Mouse (Mus musculus) gastrocnemius, adult 8-10 months (tissue): ENCODE data around the gene Rbak. TPM values are rescaled to one million over a fixed set of nuclear protein-coding genes. Genes with fewer than 3 reads are reported as not detected.
"Not testable (repeated sequence)": the region's sequence is repeated elsewhere in the genome, so short reads cannot be mapped to it uniquely, and the experiment has no call there.

Source experiments
- DNase-seq, 2 experiments: peaks; one replicate each; pipeline ENCODE4 v3.0.0; 2022; ENCODE audit warnings: low spot score in 2 of 2
- total RNA-seq, 4 experiments: library from RNA; stranded (reverse); gene quantifications; 2 replicates each; pipeline ENCODE4 v1.2.4; 2022

Rbak gene
- 1 to 10 TPM; 2.9 to 3.7 (median 3.4) TPM for total RNA-seq

DNA sequence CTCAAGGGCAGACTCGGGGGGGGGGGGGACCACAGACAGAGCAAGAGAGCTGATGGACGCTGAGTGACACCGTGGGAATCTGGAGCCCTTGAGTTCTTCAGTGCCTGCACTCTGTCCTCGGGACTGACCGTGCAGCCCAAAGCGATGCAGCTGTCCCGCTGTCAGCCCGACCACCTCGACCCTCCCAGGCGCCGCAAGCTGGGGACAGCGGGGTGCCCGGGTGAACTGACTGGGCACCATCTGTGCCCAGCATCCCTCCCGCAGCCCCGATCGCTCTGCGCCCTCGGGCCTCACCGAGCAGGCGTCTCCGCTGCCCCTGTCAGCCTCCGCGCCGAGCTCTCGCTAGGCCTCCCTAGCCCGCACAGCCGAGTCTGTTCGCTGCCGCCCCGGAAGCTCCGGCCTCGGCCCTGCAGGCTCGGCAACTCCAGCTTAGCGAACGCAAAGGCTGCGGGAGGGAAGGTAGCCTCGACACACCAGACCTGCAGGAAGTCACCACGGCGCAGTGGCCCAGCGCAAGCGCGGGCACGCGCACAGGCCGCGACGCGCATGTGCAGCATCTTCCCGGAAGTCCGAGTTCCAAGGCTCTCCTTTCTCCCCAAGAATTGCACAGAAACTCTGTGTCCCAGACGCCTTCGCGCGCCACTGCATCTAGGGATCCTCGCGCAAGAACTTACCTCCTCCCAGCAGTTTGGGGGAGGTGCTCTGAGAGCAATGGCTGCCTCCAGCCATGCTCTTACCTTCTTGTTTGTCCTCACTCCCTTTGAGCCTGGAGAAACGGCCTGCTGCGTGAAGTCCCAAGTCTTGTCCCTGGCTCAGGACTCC, at the start of gene Rbak, which contains the start of gene Spdye4b:
Rbak (minus strand) TSS at position 521 of the 822 bp plus-strand sequence.
Spdye4b (plus strand) TSS at position 763 of the 822 bp plus-strand sequence.
- DNase-seq = peak; percentile 84 to 89

DNA sequence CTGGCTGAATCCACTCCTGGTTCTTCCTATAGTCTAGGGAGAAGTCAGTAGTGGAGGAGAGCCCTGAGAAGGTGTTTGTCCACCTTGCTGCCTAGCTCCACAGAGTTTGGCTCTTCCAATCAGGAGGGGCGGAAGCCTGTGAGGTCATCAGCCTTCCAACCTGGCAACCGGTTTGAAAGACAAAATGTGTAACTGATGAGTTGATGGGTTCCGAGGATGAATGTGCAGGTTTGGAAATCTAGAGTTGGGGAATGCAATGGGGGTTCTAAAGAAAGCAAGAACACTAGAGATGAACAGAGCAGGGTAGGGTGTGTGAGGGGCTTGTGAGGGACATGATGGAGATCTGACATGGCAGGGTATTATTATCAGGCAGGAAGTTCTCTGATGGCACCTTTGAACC, 46.2 kb upstream of the Rbak start, which contains the start of gene Spdye4a:
Spdye4a (minus strand) TSS at position 101 of the 400 bp plus-strand sequence.
- DNase-seq = no peak

DNA sequence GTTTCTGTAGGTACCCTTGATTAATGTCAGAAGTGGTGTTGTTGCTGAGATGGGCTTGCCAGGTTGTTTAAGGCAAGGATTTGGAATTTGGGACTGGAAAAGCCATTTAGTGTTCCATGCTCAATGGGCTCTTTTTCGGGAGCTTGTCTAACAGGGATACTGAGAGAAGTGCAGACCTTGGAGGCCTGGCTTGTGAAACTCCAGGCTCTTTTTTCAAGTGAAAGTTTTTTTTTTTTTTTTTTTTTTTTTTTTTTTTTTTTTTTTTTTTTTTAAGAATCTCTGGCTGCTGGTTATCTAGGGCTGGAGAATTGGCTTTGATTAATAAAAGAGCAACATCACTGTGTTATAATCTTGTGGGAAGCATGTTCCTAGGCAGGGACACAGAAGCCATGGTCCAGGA, 41.7 kb upstream of the Rbak start:
- no peak for DNase-seq

DNA sequence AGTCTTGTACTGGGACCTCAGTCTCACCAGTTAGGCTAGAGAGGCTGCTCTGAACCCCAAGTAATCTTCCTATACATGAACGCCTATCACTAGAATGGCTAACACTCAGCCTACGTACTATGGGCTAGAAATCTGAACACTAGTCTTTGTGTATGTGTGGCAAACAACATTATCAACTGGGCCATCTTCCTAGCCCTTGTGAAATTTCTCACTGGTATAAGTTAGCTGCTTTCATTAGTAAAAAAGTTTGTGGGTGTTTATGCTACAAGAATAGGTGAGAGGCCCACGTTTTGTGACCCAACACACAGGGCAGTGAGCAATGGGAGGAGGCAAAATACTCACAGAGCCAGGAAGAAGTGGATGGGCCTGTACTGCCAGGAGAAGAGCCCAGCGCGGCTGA, 40.4 kb upstream of the Rbak start:
- no peak for DNase-seq

DNA sequence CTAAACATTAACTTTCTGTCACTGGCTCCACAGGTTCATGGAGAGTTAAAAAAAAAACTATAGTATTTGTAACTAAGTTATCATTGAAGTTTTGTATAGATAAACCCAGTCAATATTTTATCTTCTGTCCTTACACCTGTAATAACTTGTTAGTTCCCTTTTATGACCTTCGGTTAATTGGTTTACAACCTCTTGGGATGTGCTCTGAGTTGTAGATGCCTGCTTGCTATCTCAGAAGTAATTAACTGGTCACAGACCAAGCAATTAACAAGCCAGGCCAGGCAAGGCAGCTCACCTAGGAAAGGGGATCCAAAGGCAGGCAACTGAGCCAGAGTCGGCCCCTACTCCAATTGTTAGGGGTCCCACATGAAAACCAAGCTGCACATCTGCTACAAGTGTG, 33.3 kb upstream of the Rbak start:
- no peak for DNase-seq

DNA sequence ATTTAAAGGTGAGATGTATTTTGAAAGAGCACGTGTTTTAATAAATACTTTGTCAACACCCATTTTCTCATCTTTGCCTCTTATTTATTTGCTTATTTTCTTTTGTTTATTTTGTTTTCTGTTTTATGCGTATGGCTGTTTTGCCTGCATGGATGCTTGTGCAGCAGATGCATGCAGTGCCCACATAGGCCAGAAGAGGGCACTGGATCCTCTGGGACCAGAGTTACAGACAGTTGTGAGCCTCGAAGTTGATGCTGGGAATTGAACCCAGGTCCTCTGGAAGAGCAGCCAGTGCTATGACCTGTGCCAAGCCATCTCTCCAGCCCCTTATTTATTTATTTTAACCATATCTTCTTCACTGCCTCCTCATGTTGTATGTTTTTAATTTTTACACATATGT, 24.4 kb upstream of the Rbak start:
- DNase-seq = no peak

DNA sequence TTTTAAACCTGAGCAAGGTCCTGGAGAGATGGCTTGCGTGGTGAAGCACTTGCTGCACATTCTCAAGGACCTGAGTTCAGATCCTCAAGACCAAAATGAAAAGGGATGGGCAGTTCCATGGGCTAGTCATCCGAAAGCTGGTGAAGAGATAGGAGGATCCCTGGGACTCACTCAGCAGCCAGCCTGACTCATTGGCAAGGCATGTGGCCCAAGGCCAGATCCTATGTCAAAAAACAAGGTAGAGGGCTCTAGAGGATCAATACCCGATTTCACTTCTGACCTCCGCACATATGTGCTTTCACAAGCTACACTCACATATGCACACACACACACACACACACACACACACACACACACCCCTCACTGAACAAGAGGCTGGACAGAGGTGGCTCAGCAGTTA, 15.9 kb upstream of the Rbak start:
- no peak for DNase-seq

DNA sequence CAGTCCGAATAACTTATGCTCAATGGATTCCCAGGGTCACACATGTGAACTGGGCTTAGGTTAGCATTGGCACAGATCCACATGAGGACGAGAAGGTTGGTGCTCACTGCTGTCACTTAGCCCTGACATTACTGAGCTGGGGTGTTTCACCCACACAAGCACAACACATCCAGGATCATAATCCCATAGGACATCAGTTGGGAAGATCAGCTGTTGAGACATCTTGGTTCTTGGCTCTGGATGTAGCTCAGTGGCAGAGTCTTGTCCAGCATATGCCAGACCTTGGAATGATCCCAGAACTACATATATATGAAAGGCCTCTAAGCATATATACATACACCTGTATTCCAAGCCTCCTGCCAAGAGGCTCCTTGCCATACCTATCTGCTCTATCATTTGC, 14.6 kb upstream of the Rbak start:
- no peak for DNase-seq

DNA sequence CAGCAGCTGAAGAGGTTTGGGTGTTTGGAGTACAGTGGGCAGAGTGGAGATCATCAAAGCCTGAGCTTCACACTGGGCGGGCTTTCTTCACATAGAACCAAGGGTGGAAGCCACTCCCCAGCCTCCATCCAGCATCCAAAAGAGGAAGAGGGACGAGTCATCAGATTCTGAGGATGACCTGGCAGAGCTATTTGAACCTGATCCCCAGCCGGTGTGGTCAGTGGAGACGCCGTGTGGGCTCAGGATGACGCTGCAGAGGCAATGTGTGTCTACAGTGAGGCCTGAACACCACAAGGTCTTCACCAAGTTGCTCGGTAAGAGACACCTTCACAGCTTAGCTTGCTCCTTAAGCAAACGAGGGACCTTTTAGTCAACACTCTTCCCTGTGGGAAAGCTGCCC, 14.2 kb upstream of the Rbak start:
- not testable (repeated sequence) for DNase-seq

DNA sequence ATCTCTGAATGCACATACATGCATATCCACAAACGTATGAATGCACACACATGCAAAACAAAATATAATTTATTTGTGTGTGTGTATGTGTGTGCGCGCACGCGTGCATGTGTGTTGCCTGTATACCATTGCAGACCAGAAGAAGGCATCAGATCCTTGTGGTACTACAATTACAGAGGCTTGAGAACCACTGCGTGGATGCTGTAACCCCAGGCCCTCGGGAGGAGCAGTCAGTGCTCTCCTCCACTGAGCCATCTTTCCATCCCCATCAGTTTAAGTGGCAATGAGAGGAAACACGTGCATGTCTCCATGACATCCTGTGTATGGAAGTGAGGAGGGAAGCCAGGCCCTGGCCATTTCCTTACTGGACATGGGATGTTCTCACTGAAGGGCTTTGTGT, 12.2 kb upstream of the Rbak start:
- DNase-seq = no peak

DNA sequence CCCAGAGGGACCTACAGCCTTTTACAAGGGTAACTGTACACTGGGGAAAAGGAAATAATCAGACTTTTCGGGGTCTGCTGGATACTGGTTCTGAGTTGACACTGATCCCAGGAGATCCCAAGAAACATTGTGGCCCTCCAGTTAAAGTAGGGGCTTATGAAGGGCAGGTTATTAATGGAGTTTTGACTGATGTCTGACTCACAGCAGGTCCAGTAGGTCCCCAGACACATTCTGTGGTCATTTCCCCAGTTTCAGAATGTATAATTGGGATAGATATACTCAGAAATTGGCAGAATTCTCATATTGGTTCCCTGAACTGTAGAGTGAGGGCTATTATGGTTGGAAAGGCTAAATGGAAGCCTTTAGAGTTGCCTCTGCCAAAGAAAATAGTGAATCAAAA, 7.4 kb upstream of the Rbak start:
- not testable (repeated sequence) for DNase-seq

DNA sequence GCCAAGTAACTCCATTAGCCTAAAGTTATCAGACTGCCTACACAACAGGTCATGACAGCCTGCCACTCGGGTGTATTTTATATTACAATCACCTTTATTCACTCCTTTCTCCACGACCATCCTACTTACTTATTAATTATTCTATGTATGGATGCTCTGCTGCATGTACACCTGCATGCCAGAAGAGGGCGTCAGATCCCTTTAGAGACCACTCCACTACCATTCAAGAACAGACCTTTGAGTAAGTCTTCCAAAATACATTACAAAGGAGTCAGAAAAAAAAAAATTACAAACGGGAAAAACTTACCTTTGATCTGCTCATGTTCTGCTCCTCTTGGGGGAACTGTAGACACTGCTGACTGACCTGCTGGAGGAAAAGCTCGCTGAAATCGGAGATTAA, 1.4 kb downstream of the Rbak start:
- DNase-seq = no peak

DNA sequence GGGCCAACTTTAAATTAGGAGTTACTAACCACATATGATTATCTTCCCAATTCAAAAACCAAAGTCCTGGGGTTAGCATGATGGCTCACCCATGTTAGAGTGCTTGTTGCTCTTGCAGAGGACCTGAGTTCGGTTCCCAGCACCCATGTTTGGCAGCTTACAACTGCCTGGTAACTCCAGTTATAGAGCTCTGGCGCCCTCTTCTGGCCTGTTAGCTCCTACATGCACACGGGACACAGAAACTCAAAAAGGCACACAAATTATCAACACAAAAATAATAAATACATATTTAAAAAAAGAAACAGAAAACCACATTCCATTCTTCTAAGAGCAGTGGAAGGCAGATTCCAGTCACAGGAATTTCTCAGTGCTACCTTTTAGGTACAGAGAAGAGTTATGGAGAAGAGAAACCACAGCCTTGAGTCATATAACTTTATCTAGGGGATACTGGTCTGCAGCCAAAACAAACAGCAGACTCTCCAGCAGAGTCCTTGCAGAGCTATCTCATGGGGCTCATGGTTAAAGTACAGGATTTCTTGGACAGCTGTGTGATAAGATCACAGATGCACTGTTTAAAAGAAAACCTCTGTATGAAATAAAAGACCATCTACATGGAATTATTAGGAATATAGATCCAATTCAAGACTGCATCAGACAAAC, 2.9 kb downstream of the Rbak start:
- DNase-seq = no peak

DNA sequence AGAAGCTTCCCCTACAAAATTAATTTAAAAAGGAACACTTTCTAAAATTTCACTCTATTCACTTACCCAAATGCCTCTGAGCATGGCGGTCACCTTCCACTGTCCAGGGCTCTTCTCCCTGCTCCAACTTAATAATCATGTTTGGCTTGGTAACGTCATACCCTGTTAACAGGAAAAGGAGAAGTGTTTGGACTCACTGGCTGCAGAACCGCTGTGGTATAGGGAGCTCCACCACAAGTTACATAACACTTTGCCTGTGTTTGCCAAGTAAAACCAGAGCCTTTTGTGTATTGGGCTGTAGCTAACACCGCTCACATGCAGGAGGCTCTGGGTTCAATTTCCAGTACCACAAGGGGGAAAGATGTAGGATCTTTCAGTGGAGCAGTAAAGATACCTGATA, 4.6 kb downstream of the Rbak start:
- DNase-seq = no peak

DNA sequence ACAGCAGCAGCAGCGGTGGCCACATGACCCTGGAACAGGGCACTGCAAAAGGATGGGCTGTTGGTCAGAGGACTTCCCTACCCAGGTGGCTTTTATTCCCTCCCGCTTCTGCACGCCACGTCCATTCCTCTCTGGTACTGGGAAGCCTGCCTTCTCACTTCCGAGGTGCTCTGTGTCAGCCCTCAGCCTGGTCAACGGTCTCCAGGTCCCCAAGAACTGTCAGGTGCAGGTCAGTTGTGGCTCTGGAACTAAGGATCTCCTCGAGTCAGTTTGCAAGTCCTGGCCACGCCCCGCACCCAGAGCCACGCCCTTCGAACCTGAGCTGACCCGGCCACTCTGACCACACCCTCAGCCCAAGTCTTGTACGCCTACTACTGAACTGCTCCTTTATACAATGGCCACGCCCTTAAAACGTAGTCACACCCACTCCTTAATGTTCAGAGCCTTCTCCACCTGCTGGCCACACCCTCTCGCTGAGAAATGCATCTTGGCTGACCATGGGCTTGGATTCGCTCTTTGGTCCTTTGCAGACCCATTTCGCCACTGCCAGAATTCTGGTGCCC, 15.0 kb downstream of the Rbak start:
- DNase-seq = no peak

DNA sequence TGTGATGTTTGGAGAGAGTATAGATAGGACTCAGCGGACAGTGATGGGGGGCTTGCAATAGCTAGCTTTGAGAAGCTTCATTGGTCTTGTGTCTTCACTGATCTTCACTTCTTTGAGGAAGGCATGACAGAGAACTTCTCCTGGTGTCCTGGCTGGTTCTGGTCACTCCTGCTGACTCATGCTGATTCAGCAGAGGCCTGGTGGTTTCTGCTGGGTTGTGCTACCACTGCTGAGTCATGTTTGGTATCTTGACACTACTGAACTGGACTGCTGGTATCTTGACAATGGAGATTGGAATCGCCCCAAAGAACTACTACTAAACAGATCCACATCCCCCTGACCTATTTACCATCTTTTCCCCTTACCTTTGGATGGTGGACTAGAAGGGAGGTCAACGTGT, 25.0 kb downstream of the Rbak start:
- DNase-seq = no peak

DNA sequence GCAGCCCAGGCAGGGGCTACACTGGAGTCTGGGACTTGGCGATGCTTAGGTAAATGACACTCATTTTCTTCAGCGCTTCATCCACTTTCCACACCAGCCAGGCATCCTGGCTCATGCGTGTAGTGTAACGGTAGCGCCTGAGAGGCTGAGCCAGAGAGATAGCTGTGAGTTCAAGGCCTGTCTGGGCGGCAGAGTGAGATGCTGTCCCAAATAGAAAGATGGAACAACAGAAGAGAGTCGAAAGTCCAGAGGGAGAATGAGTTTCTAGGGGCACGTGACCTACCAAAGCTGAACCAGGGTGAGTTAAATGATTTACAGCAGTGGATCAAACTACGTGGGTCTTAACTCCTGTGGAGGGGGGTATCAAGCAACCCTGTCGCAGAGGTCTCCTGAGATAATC, 26.8 kb downstream of the Rbak start:
- no peak for DNase-seq

DNA sequence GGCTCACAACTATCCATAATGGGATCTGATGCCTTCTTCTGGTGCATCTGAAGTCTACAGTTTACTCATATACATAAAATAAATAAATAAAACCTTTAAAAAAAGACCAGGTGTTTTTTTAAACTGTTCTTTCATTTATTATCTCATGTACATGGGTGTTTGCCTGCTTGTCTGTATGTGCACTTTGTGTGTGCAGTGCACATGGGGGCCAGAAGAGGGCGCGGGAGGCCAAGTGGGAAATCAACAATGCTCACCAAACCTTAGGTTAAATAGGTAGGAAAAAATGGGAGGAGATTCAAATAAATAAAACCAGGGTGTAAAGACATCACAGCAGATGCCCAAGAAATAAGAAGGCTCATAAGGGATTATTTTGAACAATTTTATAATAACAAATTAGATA, 30.5 kb downstream of the Rbak start:
- DNase-seq = no peak

DNA sequence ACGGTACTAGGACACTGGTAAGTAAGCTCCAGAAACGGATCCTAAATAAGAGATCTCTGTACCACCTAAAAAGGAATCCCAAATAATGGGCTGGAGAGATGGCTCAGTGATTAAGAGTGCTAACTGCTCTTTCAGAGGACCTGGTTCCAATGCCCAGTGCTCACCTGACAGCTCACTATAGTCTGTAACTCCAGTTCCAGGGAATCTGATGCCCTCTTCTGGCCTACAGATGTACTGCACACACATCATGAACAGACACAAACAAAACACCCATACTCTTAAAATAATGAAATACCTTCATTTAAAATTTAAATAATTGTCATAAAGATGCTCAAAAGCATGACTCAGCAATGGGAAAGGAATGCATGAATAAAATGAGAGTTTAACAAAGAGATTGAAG, 31.0 kb downstream of the Rbak start:
- DNase-seq = no peak

DNA sequence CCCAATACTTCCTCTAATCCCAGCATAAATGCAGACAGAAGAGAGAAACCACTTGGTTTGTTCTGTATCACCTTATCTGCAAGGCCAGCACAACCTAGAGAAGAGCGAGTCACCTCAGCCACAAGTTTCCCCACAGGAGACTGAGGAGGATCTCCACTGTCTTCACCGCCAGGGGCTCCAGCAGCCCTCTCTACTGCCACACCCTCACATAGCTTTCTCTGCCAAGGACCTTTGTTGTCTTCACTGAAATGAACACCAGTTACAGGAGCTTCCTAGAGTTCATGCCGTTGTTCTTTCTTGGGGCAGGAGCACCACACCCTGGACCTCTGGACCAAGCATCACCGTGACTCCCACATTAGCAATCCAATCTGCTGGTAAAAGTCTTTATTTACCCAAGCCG, 31.9 kb downstream of the Rbak start:
- DNase-seq = no peak

DNA sequence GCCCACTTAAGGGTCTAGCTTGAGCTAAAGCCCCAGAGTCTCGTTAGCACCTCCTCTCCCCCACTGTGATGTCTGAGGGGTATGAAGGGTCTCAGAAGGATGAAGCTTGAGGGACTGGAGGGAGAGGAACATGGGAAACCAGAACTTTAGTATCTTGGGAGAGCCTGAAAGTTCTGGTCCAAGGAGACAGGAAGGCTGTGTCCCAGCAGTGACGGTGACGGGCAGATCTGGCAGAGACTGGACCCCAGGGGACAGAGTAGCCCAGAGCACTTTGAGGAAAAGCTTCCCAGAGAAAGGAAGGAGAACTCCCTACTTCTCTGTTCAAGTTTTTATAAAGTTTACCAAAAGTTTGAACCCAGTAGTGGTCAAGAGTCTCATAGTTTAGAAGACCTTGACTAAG, 33.1 kb downstream of the Rbak start, which contains the start of gene Olfr718-ps1:
Olfr718-ps1 (minus strand) TSS at position 101 of the 400 bp plus-strand sequence.
- DNase-seq = no peak

DNA sequence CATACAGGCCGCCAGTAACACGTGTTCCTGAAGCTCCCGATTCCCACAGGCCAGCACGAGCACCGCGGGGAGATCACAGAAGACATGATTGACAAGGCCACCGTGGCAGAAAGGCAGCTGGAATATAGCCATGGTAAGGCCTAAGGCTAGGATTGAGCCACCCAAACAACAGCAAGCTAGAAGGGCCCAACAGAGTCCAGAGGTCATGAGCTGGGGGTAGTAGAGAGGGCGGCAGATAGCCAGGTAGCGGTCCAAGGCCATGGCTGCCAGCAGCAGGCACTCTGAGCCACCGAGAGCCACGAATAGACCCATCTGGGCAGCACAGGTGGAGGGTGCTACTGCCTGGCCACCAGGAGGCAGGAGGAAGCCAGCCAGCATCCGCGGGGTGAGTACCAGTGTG, 43.0 kb downstream of the Rbak start:
- no peak for DNase-seq

DNA sequence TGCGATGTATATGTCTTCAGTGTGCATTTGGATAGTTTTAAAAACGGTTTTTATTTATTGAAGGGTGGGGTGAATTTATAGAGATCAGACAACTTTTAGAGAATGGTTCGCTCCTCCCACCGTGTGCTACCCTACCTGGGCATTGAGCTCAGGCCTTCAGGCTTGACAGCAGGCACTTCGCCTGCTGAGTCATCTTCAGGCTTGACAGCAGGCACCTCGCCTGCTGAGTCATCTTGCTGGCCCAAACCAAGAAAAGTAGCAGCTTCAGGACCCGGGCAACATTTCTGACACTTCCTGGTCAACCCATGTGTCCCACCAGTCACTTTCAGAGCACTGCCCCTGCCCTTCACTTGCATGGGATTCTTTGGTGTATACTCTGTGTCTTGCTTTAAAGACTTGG, 45.5 kb downstream of the Rbak start:
- DNase-seq = no peak
